Mouse (Mus musculus): Measurements from ENCODE around the gene Ginm1.
"Not testable (repeated sequence)": the region's sequence is repeated elsewhere in the genome, so short reads cannot be mapped to it uniquely, and the experiment has no call there.

Gene Ginm1

GRCm38 (mm10) chr10:7809937-7810336 is 17.3 kb upstream of the Ginm1 start:
- DNase-seq (ENCODE audit: low spot score in 2 of 2) = peak in 1 of 2 experiments; percentile 83

- DNase-seq (ENCODE audit: low spot score in 2 of 2) = no peak
Measured at GRCm38 (mm10) chr10:7802519-7803140, 10.0 kb upstream of the Ginm1 start.

- DNase-seq (ENCODE audit: low spot score in 2 of 2) = no peak
Measured at GRCm38 (mm10) chr10:7801258-7801657, 8.6 kb upstream of the Ginm1 start.

- DNase-seq (ENCODE audit: low spot score in 2 of 2) = no peak
Measured at GRCm38 (mm10) chr10:7792254-7792750, 322 bp downstream of the Ginm1 start.

GRCm38 (mm10) chr10:7787319-7787718 is 5.3 kb downstream of the Ginm1 start:
- DNase-seq (ENCODE audit: low spot score in 2 of 2) = no peak

- no peak for DNase-seq (ENCODE audit: low spot score in 2 of 2)
Measured at GRCm38 (mm10) chr10:7781214-7781613, 11.4 kb downstream of the Ginm1 start.

GRCm38 (mm10) chr10:7780238-7781176 is 12.1 kb downstream of the Ginm1 start:
- DNase-seq (ENCODE audit: low spot score in 2 of 2) = peak; percentile 37 to 78

- no peak for DNase-seq (ENCODE audit: low spot score in 2 of 2)
Measured at GRCm38 (mm10) chr10:7779751-7780237, 12.8 kb downstream of the Ginm1 start.

- no peak for DNase-seq (ENCODE audit: low spot score in 2 of 2)
Measured at GRCm38 (mm10) chr10:7778361-7778760, 14.3 kb downstream of the Ginm1 start.

- DNase-seq (ENCODE audit: low spot score in 2 of 2) = no peak
Measured at GRCm38 (mm10) chr10:7775421-7775820, 17.2 kb downstream of the Ginm1 start.

- DNase-seq (ENCODE audit: low spot score in 2 of 2) = no peak
Measured at GRCm38 (mm10) chr10:7772769-7773168, 19.9 kb downstream of the Ginm1 start.

GRCm38 (mm10) chr10:7772346-7772745 is 20.3 kb downstream of the Ginm1 start:
- no peak for DNase-seq (ENCODE audit: low spot score in 2 of 2)

- DNase-seq (ENCODE audit: low spot score in 2 of 2) = no peak
Measured at GRCm38 (mm10) chr10:7757544-7757943, 35.1 kb downstream of the Ginm1 start.

- no peak for DNase-seq (ENCODE audit: low spot score in 2 of 2)
Measured at GRCm38 (mm10) chr10:7748752-7749151, 43.9 kb downstream of the Ginm1 start.

GRCm38 (mm10) chr10:7745528-7745927 is 47.1 kb downstream of the Ginm1 start:
- not testable (repeated sequence) for DNase-seq (ENCODE audit: low spot score in 2 of 2)

- DNase-seq (ENCODE audit: low spot score in 2 of 2) = no peak
Measured at GRCm38 (mm10) chr10:7737914-7738313, 54.7 kb downstream of the Ginm1 start.

- no peak for DNase-seq (ENCODE audit: low spot score in 2 of 2)
Measured at GRCm38 (mm10) chr10:7737122-7737521, 55.5 kb downstream of the Ginm1 start.

- no peak for DNase-seq (ENCODE audit: low spot score in 2 of 2)
Measured at GRCm38 (mm10) chr10:7731582-7731981, 61.0 kb downstream of the Ginm1 start.

- DNase-seq (ENCODE audit: low spot score in 2 of 2) = no peak
Measured at GRCm38 (mm10) chr10:7727011-7727410, 65.6 kb downstream of the Ginm1 start.

- DNase-seq (ENCODE audit: low spot score in 2 of 2) = no peak
Measured at GRCm38 (mm10) chr10:7726501-7726812, 66.2 kb downstream of the Ginm1 start.

GRCm38 (mm10) chr10:7725751-7726500 is 66.7 kb downstream of the Ginm1 start, which contains the start of gene Katna1:
Gene Katna1, plus strand, starts transcription at chr10:7726000.
- peak; percentile 71 to 88 for DNase-seq (ENCODE audit: low spot score in 2 of 2)
